Mouse (Mus musculus) large intestine, adult 2 months (tissue): ENCODE measurements around the gene Ehhadh. TPM values are rescaled to one million over a fixed set of nuclear protein-coding genes. Genes with fewer than 3 reads are reported as not detected.
"Not testable (repeated sequence)": the region's sequence is repeated elsewhere in the genome, so short reads cannot be mapped to it uniquely, and the experiment has no call there.

ENCODE experiments used
- DNase-seq: peaks from one replicate; pipeline ENCODE4 v3.0.0-alpha.2; 2012; ENCODE audit warnings: low read depth, low spot score
- WGBS: fragments of 180-500 bp; shearing (Covaris S2); methylation state at CpG from one replicate; pipeline ENCODE4 v1.1.7; 2018; 5-methylcytosine and 5-hydroxymethylcytosine counted together
- polyA plus RNA-seq: library from polyadenylated mRNA; depleted of rRNA; stranded (reverse); fragments of >200 nt; gene quantifications from 2 replicates; pipeline ENCODE4 v1.2.3, GENCODE M21; 2012; rRNA removed

Gene Ehhadh
- polyA plus RNA-seq: 16.5 and 37.3 TPM in 2 replicates

DNA sequence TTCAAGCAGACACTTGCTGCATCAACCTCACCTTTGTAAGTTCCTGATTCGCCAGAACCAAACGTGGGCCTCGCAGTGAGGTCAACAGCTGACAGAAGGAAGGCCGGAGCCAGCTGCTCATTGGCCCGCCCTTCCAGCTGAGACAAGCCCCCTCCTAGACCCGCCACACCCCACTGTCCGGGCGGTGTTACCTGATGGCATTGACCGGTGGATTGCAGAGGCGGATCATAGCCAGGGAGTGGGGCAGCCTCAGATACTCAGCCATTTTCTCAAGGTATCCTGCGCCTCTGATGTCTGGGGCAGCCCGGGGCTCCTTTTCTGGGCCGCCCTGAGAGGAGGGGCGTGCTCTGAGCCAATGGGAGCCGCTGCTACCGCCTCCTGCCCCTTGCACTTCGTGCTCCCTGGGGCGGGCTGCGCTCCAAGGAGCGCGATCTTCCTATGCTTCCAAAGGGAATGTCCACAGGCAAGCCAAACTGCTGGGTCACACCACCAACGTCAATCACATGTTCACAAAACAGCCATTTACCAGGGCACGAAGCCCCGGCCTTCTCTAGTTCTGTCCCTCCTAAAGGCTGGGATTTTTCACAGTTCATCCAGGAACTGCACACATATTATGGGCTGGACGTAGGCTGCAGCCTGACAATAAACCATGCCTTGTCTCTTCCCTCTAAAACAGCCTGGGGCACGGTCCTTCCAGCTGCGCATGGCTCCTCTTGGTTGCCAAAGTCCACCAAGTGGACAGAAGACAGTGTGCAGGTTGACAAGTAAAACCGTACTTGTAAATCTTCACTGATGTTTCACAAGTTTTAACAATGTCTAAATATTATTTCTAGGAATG lies at the start of gene Ehhadh:
Gene Ehhadh (minus strand): TSS at position 292 of the 838 bp plus-strand sequence.
- WGBS: 2% methylated on average over 28 of the region's 28 CpGs
- peak; percentile 61 for DNase-seq

DNA sequence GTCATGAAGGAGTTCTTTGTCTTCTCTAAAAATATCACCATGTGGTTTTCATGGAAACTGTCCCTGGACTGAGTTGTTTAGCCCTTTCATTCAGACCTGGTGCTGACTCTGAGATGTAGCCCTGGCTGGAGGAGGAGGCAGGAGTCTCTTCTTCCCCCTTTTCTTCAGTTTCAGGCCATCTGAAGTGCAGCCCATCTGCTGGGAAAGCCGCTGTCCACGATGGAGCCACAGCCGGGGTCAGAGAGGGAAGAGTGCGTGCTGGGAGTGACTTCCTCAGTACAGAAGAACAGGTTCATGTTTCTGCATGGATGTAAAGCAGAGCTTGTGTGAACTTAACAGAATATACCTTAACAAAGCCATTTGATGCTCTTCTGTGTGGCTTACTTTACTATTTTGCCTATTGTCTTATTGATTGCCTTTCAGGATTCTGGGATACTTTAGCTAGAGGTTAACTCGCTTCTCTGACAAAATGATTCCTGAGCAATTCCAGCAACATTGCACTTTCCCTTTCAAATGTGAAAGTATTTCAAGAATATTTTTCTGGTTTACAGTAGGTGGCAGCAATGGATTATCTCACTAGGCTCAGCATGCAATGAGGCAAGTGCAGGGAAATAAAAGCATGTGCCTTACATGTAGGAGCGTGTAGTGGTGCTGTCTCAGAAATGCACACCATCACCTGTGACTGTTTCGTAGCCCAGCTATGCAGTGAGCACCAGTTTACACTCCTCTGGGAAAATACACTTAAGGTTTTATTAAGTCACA lies 48.9 kb upstream of the Ehhadh start:
- no peak for DNase-seq

DNA sequence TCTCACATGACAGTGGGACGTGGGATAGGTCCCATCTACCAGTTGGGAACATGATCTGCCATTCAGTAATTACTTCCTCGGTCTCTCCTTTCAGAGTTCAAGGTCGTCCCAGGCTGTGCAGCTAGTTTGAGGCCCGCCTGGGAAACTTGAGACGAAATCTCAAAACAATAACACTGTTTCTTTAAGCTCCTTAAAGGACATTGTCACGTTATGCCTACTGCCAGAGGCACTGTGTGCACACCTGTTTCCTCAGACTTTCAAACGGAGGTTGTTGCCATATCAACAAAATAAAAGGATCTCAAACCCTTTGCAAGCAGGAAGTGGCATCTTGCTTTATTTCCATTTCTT lies 48.0 kb upstream of the Ehhadh start:
- WGBS: 20% methylated on average over 7 of the region's 7 CpGs
- DNase-seq: no peak

More for the DNA sequence above, 48.9 kb upstream of the Ehhadh start:
- WGBS: 25% methylated on average over 7 of the region's 7 CpGs

DNA sequence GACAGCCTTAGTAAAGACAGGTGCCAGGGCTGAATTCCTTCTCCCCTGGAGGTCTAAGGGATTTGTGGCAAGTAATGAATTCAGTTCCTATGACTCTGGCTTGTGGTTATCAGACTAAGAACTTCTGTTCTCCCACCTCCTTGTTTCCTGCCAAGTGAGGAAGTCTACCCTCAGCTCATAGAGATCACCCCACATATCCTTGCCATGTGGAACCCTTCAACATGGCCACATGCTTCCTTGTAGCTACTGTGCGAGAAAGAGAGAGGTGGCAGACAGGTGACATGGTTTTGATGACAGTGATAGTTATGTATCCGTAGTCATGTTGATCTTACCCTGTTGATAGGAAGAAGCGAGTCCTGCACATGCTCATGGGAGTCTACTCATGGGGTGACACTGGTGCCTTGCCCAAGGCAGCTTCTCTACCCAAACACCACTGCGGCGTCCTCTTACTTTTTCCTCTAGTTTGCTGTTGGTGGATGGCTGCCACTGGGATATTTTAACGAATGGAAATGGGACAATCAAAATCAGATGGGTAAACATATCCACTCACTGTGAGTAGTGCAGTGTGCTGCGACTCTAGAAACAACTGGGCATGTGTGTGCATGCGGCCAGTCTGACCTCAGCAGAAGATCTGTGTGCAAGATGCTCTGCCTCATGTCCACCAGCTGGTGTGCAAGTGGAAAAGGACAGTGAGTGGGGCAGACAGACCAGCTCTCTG lies 47.4 kb upstream of the Ehhadh start:
- WGBS: 55% methylated on average over 8 of the region's 8 CpGs
- DNase-seq: no peak

DNA sequence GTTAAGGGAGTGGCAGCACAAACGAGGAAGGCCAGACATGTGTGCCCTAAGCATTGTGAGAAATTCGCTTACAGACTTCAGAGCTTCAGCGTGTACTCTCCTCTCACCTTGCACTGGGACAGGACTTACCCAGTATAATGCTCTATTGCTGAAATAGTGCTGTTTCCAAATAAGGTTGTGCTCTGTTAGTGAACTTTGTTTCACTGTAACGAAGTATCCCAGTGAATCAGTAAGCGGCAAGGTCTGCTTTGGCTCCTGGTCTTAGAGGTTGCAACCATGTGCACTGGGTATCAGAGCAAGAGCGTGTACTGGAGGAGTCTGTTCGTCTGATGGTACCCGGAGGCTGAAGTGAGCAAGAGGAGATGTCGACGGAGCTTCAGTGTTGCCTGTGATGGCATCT lies 46.4 kb upstream of the Ehhadh start:
- DNase-seq: no peak
- WGBS: 60% methylated on average over 10 of the region's 10 CpGs

DNA sequence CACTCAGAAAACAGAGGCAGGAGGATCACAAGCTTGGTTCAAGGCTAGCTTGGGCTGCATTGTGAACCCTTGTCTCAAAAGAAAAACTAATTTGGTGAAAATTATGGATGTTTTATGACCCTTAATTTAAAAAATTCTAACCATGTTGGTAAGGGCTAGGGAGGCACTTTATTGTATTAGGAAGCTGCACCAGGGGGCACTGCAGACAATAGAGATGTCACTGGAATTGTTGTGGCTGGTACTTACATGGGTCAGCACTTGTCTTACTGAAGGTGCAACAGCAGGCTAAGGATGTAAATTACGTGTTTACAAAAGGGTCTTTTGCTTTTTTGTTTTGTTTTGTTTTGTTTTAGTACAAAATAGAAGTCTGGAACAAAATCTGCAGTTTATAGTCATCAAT lies 45.9 kb upstream of the Ehhadh start:
- whole genome bisulfite sequencing: 71% methylated on average over 1 of the region's 1 CpGs
- DNase-seq: no peak

DNA sequence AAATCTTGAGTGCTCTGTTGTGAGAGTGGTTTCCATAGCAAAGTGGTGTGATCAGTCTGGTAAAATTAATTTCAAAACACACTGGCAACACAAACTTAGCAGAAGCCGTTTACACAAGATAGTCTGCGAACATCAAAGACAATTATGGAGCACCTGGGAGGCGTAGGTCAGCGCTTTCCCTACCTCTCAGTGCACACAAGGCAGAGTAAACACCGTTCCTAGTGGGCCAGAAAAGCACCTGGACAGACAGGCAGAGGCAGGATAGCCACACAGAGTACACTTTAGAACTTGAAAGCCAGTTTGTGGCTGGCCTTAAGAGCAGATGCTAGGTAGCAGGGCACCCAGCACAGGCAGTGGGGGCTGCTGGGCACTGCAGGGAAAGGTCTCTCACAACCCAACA lies 44.2 kb upstream of the Ehhadh start:
- WGBS: 21% methylated on average over 5 of the region's 5 CpGs
- no peak for DNase-seq

DNA sequence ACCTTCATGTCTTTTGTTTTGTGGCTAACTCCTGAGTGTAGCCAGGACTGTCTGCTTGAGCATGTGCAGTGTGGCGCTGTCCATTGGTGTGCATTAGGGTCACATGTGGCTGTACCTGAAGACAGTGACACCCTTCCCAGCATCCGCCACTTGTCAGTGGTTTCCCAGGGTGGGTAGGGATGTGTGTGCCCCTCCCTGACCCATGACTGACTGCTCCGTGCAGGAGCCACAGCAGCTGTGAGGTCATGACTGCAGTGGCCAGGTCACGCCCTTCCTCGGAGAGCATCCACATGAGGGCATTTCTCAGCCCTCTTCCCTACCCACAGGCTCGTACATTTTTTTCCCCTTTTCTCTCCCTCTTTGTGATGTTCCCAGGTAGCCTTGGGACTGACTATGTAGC lies 43.2 kb upstream of the Ehhadh start:
- DNase-seq: no peak
- WGBS: 38% methylated on average over 6 of the region's 6 CpGs

DNA sequence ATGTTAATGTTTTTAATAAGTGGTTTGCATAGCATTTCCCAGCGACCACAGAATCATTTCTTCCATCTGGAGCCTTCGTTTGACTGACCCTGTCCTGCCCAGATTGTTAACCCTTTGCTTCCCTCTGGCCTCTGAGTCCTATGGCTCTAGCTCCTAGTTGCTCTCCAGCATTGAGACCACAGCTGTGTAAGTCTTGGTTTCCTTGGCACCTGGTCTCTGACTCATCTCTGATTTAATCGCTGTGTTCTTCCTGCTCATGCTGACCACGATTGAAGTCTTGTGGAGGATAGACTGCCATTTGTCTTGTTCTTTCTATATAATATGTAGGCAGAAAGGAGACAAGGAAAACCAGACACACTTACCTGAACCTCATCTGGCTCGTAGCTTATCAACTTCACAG lies 42.1 kb upstream of the Ehhadh start:
- no peak for DNase-seq
- WGBS: 7% methylated on average over 5 of the region's 5 CpGs

DNA sequence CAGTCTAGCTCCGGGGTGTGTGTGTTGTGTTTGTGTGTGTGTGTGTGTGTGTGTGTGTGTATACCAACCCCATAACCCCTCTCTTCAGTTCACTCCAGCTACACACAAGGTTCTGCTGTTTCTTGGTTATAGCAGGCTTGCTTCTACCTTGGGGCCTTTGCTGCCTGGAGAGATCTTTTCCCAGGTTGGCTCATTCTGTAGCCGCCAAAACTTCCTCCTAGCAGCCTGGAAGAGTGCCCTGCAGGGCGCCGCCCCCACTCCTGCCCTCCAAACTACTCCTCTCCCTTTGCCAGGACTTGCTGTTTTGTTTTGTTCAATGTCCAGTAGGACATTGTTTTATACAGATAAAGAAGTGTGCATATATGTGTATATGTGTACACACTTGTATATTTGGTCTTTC lies 40.0 kb upstream of the Ehhadh start:
- DNase-seq: no peak
- 20% methylated on average over 4 of the region's 4 CpGs for WGBS

DNA sequence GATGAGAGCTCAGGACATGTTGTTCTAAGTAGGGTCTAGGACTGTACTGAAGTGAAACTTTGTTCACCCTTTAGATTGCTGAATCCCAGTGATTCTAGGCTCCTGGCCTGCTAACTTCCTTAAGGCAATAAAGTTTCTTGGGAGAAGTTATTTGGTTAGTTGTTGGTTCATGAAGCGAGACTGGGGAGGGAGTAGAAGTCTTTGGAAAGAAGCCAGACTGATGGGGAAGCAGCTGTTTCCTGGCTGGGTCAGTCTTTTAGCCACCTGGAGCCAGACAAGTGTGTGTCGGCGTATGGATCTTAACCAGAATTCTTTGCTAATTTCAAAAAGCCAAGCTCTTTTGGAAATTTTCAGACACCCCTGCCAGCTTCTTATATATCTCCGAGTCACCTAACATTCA lies 39.5 kb upstream of the Ehhadh start:
- 12% methylated on average over 4 of the region's 4 CpGs for WGBS
- DNase-seq: peak; percentile 88

DNA sequence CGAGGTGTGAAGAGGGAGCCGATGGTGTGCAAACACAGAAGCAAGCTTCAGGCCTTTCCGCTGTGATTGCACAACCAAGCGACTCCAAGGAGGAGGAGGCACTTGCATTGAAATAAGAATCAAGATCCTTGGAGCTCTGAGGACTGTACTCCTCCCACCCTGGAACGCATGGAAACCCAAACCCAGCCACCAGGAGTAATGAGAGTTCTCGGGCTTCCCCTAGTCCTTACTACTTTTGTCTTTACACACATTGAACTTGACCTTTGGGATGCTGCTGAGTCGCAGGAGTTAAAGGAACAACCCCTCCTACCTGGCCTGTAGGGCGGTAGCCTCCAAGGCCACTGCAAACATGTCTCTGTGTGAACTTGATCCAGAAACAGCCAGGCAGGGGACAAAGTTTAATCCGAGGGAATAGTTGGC lies 38.0 kb upstream of the Ehhadh start:
- WGBS: 34% methylated on average over 9 of the region's 9 CpGs
- DNase-seq: peak; percentile 87

DNA sequence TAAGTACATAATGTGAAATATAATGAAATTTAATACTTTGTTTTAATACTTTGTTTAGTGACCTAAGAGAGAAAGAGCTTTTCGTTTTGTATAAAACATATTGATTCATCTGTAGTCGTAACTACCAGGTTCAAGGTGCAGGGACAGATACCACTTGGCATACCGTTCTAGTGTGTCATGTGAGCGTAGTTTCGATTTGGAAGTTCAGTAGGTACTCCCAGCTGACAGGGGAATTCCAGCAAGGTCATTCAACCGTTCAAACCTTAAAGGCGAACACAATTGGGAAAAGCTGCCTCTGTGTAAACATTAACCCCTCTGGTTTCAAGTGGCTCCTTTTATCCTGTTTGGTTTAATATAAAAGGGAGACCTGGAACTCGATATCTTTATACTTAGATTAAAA lies 31.0 kb upstream of the Ehhadh start:
- DNase-seq: peak; percentile 75
- 17% methylated on average over 8 of the region's 8 CpGs for WGBS

DNA sequence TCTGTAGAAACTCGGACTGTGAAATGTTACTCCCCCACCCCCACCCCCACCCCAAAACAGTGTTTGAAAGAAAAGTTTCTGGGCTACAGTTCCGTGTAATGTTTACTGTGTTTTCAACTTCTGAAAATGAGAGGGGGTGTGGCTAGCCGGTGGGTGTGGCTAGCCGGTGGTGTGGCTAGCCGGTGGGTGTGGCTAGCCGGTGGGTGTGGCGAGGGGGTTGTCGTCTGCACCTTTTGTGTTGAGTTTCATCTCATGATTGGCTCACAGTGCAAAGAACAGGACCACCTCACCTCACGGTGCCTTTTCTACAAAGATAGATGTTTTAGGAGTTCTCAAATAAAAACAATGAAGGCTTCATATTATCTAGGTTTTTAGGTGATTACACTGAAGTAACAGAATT lies 30.5 kb upstream of the Ehhadh start:
- WGBS: 15% methylated on average over 9 of the region's 9 CpGs
- DNase-seq: no peak

DNA sequence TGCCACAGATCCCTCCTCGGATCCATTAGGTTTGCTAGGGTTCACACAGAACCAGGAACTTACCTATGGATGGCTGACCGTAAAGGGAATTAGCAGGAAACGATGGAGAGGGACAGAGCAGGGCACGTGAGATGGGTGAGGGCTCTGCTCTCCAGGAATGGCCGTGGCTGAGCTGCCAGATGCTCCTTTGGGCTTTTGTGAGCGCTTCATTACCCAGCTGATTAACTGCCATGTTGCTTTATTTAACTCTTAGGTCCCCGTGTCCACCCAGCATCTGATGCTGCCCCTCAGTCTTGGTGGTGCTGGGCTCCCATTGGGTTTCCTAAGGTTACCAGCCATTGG lies 28.0 kb upstream of the Ehhadh start:
- no peak for DNase-seq
- 45% methylated on average over 7 of the region's 7 CpGs for WGBS

DNA sequence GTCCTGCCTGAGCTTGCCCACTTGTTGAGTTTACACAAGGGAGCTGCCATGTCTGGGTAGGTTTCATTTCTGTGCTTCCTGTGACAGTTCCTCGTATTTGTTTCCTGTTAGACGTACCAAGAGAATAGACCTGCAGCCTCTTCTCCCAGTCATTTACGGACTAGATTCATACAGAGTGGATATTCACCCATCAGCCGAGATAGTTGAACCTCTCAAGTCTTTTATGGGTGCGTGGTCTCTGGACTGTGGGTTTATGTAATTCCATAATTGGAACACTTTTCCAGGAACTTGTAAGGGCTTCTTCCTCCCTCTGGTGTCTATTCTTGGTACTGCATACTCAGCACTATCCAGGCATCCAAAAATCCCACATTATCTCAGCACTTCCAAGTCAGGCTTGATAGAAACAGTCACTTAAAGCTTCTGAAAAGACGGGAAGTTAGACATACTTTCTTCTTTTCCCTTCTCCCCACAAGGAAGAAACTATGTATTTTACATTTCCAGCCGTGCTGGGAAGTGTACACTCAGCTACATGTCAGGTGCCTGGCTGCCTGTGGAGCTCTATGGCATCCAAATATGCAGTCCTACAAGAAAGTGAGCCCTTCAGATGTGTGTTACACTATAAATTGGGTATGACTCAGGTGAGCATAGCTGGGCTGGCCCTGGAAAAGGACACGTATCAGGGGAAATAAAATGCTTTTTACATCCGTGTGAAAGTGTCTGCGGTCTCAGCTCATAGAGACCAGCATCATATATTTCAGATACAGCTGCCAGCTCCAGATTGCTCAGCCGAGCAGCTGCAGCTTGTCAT lies 27.5 kb upstream of the Ehhadh start:
- 28% methylated on average over 11 of the region's 11 CpGs for WGBS
- DNase-seq: no peak

DNA sequence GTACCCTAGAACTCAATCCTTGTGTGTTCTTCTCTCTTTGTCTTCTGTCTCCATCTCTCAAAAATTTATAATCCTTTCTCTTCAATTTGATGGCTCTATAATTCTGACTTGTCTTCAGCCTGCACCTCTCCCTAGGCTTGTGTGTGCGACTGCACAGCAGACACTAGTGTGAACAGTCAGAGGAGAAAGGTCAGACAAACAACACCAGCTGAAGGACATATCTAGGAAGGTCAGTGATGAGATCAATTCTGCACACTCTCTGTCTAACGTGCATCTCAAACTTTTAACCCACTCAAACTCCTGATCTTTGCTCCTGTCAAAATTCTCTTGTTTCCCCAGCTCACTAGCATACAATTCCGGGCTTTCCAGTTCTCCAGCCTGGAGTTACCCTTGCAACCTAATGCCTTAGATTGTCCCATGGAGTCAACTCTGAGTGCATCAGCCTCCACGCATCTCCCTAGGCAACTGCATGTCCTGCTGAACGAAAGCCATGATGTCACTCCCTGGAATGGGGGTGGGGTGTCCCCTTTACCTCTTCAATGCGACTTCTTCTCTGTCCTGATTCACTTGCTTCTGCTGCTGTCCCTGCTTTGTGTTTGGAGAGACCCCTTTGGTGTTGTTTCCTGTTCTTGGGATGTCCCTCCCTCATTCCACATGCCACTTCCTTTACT lies 25.7 kb upstream of the Ehhadh start:
- no peak for DNase-seq
- 69% methylated on average over 6 of the region's 6 CpGs for WGBS

DNA sequence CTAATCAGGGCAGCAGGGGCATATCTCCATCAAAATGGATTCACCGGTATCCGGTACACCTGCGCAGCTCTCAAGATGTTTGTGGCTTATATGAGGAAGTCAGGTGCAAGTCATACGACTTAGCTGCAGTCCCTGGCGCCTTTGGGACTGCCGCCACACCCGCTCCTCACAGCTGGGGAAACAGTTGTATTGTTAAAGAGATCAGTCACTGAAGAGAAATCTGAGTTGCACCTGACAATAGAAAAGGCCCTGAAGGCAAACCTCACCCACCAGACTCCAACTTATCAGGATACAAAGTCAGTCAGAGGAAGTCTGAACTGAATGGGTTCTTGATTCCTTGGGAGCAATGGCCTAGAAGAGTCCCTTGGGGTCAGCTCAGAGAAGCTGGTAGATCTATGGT lies 20.2 kb upstream of the Ehhadh start:
- 86% methylated on average over 7 of the region's 7 CpGs for WGBS
- not testable (repeated sequence) for DNase-seq

DNA sequence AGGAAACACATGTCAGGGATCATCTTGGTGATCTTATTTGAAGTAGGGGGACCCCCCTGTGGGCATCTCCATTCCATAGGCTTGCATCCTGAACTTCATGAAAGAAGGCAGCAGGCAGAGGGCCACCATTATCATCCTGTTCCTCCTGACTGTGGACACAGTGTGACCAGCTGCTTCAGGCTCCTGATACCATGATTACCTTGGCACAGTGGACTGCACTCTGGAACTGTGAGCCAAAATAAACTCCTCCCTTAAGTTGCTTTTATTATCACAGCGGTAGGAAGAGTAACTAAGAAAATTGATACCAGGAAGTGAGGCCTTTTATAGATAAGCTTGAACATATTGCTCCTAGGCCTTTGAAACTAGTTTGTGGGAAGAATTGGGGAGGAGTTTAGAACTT lies 19.3 kb upstream of the Ehhadh start:
- DNase-seq: no peak
- 35% methylated on average over 1 of the region's 1 CpGs for WGBS
